Mouse (Mus musculus) lung, embryonic 16.5 days (tissue): ENCODE results near the gene Cdkl3. TPM values are rescaled to one million over a fixed set of nuclear protein-coding genes. Genes with fewer than 3 reads are reported as not detected.

ENCODE experiments used
- ATAC-seq: fragments of 200-750 bp; cut with Nextera tagmentation; 2 replicates; pipeline ENCODE4 v1.8.0; 2017; ENCODE audit warnings: low read depth, mild to moderate bottlenecking, moderate library complexity
- H3K27ac ChIP-seq: fragments of 300-500 bp; sonication (generic); 2 replicates; pipeline ENCODE4 v1.5.1; 2014; ENCODE audit warnings: mild to moderate bottlenecking, control low read depth, low read length
- H3K27me3 ChIP-seq: fragments of 300-500 bp; sonication (generic); 2 replicates; pipeline ENCODE4 v1.6.1; 2014; ENCODE audit warnings: low read depth, low read length, mixed read lengths; ENCODE audit not compliant: control insufficient read depth, insufficient read depth
- H3K36me3 ChIP-seq: fragments of 300-500 bp; sonication (generic); 2 replicates; pipeline ENCODE4 v1.6.1; 2014; ENCODE audit warnings: low read length; ENCODE audit not compliant: control insufficient read depth, insufficient read depth
- H3K4me1 ChIP-seq: fragments of 300-500 bp; sonication (generic); replicated peaks from 2 replicates; pipeline ENCODE4 v1.6.1; 2014; ENCODE audit warnings: low read length, mixed read lengths; ENCODE audit not compliant: control insufficient read depth, insufficient read depth
- H3K4me2 ChIP-seq: fragments of 300-500 bp; sonication (generic); 2 replicates; pipeline ENCODE4 v1.6.1; 2014; ENCODE audit warnings: low read depth, low read length, control low read depth
- H3K4me3 ChIP-seq: fragments of 300-500 bp; sonication (generic); 2 replicates; pipeline ENCODE4 v1.5.1; 2014; ENCODE audit warnings: mild to moderate bottlenecking, low read length, control low read depth
- H3K9ac ChIP-seq: fragments of 300-500 bp; sonication (generic); 2 replicates; pipeline ENCODE4 v1.6.1; 2014; ENCODE audit warnings: low read length, control low read depth
- H3K9me3 ChIP-seq: fragments of 300-500 bp; sonication (generic); 2 replicates; pipeline ENCODE4 v1.6.1; 2016; ENCODE audit warnings: low read length; ENCODE audit not compliant: control insufficient read depth
- WGBS: fragments of 180-500 bp; shearing (Covaris S2); extraction: QIAGEN DNeasy Blood & Tissue Kit; methylation state at CpG from one replicate; pipeline ENCODE4 v1.1.7; 2014; 5-methylcytosine and 5-hydroxymethylcytosine counted together
- polyA plus RNA-seq: library from polyadenylated mRNA; unstranded; fragments of >200 nt; fragmentation: Nextera tagmentation; extraction: Ambion mirVana; gene quantifications from 2 replicates; pipeline ENCODE4 v1.2.1, GENCODE M21; 2015

The Cdkl3 gene
- polyA plus RNA-seq, 1 experiment from 2014 or later: 9.4 TPM

GRCm38 (mm10) chr11:52064398-52064797 lies 60.4 kb downstream of the Cdkl3 start:
- no peaks in the 10 kb centered on the region for H3K36me3 ChIP-seq
- ATAC-seq: no peak
- no peak overlapping the region for H3K4me2 ChIP-seq
- H3K27me3 ChIP-seq: no peaks in the 10 kb centered on the region
- 38% methylated on average over 3 of the region's 3 CpGs for WGBS
- H3K4me3 ChIP-seq: no peak overlapping the region
- no peak overlapping the region for H3K9ac ChIP-seq
- no peaks in the 10 kb centered on the region for H3K4me1 ChIP-seq
- no peaks in the 10 kb centered on the region for H3K9me3 ChIP-seq
- H3K27ac ChIP-seq: no peak overlapping the region

DNA sequence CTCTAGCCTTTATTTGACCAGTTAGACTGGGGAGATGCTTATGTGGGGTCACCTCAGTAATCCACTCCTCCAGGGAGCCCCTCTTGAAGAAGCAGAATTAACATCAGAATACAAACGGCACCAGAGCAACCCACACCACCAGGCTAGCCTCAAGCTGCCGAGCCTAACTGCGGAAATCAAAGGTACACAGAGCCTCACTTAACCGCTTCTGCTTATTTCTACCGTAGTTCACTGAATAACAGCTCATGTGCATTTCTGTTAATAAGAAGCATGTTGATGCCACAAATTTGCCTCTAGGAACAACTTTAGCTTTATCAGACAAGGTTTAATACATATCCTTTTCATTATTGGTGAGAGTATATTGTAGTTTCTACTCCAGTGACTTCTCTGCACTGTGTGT lies 61.8 kb downstream of the Cdkl3 start:
- no peaks in the 10 kb centered on the region for H3K36me3 ChIP-seq
- no peak overlapping the region for H3K4me3 ChIP-seq
- 8% methylated on average over 5 of the region's 5 CpGs for WGBS
- H3K9ac ChIP-seq: no peak overlapping the region
- no peak for ATAC-seq
- no peaks in the 10 kb centered on the region for H3K27me3 ChIP-seq
- H3K4me2 ChIP-seq: no peak overlapping the region; the same call in 1 of the 2 replicates
- H3K27ac ChIP-seq: no peak overlapping the region
- no peaks in the 10 kb centered on the region for H3K9me3 ChIP-seq
- H3K4me1 ChIP-seq: no peaks in the 10 kb centered on the region

DNA sequence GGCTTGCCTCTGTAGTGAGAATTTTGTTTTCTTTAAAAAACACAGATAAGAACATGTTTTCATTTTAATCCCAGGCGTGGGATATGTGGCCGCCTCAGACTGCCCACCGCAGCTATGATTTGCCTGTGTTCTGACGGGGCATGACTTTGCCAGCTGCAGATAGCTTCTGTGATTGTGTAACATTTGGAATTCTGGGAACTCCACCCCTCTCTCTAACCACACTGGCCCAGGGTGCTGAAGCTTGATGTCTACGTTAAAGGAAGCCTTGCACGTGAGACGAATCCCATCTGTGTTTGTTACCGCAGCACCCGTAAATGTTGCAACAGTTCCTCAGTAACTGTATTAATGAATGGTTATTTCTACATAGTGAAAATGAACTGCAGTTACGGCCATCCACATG lies 67.7 kb downstream of the Cdkl3 start:
- Histone ChIP-seq H3K36me3 (no peaks in the 10 kb centered on the region), H3K27ac (no peak overlapping the region), H3K4me1 (no peaks in the 10 kb centered on the region; the same call in 1 of the 2 replicates), H3K9ac (no peak overlapping the region), H3K4me3 (no peak overlapping the region), H3K4me2 (no peak overlapping the region), H3K9me3 (no peaks in the 10 kb centered on the region), H3K27me3 (no peaks in the 10 kb centered on the region)
- WGBS: 49% methylated on average over 10 of the region's 10 CpGs
- peak; percentile 64; the same call in 1 of the 2 replicates for ATAC-seq

- Histone ChIP-seq H3K4me2 (no peak overlapping the region), H3K36me3 (no peaks in the 10 kb centered on the region), H3K9me3 (no peaks in the 10 kb centered on the region), H3K9ac (no peak overlapping the region), H3K27me3 (no peaks in the 10 kb centered on the region), H3K27ac (no peak overlapping the region), H3K4me1 (no peaks in the 10 kb centered on the region; the same call in 1 of the 2 replicates), H3K4me3 (no peak overlapping the region)
- 71% methylated on average over 8 of the region's 8 CpGs for WGBS
- ATAC-seq: no peak
These were observed 69.6 kb downstream of the Cdkl3 start for GRCm38 (mm10) chr11:52073528-52074170.

GRCm38 (mm10) chr11:52074626-52075470 lies 70.8 kb downstream of the Cdkl3 start:
- no peak for ATAC-seq
- no peaks in the 10 kb centered on the region for H3K27me3 ChIP-seq
- no peak overlapping the region for H3K4me2 ChIP-seq
- H3K36me3 ChIP-seq: no peaks in the 10 kb centered on the region
- H3K9ac ChIP-seq: no peak overlapping the region
- no peaks in the 10 kb centered on the region for H3K9me3 ChIP-seq
- WGBS: 50% methylated on average over 14 of the region's 14 CpGs
- no peaks in the 10 kb centered on the region; the same call in 1 of the 2 replicates for H3K4me1 ChIP-seq
- no peak overlapping the region for H3K27ac ChIP-seq
- H3K4me3 ChIP-seq: no peak overlapping the region

DNA sequence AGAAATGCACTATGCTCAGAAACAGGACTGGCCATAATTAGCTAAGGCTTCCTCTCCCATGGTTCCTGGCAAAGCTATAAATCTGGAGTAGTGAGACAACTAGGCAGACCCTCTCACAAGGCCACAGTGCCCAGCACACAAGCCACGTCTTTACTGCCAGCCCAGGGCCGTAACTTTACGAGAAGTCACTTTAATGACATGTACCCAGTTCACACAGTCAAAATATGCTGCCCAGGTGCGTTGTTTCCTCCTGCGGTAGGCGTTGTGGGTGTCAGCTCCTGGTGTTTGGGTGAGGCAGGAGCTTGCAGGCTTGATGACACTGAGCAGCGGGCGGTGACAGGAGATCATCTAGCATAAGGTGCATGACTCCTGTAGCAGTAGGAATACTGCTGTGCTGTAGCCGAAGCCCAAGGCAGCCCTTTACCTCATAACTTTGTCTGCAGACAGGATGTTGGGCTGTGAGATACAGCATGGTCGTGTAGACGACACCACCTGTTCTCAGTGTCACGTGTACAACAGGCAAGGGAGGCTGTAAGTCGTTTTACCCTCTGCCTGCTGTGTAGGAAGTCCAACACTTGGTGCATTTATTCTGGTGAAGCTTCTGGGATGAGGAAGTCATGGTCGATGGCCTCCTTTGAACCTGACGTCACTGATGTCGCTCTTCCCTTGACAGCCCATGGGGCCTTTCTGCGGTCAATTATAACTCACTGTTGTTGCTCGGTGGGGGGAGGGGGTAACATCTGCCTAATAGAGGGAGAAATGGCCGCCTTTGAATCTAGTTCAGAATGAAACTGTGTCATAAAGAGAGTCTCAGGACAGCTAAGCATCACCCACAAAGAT lies 72.0 kb downstream of the Cdkl3 start:
- H3K27ac ChIP-seq: no peak overlapping the region
- no peaks in the 10 kb centered on the region; the same call in none of the 2 replicates for H3K4me1 ChIP-seq
- no peak overlapping the region for H3K9ac ChIP-seq
- H3K9me3 ChIP-seq: no peaks in the 10 kb centered on the region
- 64% methylated on average over 19 of the region's 19 CpGs for WGBS
- H3K36me3 ChIP-seq: no peaks in the 10 kb centered on the region
- H3K4me3 ChIP-seq: no peak overlapping the region
- no peak for ATAC-seq
- no peak overlapping the region for H3K4me2 ChIP-seq
- no peaks in the 10 kb centered on the region for H3K27me3 ChIP-seq

DNA sequence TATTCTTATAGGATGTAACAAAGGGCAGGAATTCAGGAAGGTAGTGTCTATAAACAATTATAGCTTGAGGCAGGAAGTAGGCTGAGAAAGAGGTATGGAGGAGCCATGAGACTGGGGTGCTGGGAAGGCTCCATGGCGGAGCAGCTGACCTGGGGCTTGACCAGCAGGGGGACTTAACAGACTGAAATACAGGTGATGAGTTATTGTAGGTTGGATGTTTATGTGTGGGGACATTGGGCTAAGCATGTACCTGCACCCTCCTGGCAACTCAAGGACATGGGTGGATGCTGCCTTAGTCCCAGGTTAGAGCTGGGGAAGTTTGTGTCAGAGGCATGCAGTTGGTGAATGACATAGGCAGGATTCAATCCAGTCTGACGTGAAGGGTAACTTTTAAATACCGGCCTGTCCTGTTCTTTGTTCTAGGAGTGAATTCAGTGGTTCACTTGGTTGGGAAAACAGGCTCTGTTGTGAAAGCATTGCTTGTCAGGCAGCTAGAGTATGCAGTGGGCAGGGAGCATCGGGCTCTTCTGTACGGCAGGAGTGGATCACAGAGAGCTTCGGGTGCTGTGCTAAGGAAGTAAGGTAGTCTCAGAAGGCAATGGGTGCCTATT lies 72.8 kb downstream of the Cdkl3 start:
- Histone ChIP-seq H3K9me3 (no peaks in the 10 kb centered on the region), H3K4me1 (no peaks in the 10 kb centered on the region; the same call in none of the 2 replicates), H3K36me3 (no peaks in the 10 kb centered on the region), H3K4me3 (no peak overlapping the region), H3K9ac (no peak overlapping the region), H3K27me3 (no peaks in the 10 kb centered on the region), H3K27ac (peak overlapping the region; percentile 2), H3K4me2 (no peak overlapping the region)
- WGBS: 63% methylated on average over 6 of the region's 6 CpGs
- ATAC-seq: no peak

DNA sequence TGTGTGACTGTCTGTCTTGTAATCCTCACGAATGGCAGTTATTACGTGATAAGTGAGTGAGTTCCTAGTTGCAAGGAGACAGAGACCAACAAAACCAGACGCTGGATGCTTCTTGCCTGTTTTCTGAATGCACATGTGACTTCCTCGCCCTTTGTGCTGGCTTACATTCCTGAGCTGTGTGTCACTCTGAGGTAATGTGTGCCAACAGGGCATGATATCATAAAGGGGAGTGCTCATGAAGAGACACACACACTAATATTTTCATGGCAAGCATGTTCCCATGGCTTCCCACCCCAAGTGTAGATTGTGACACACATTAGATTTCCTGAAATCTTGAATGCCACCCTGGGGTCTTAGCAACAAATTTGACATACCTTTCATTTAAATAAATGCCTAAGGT lies 73.9 kb downstream of the Cdkl3 start:
- Histone ChIP-seq H3K4me1 (no peaks in the 10 kb centered on the region; the same call in none of the 2 replicates), H3K9me3 (no peaks in the 10 kb centered on the region), H3K36me3 (no peaks in the 10 kb centered on the region), H3K9ac (no peak overlapping the region), H3K4me2 (no peak overlapping the region), H3K27me3 (no peaks in the 10 kb centered on the region), H3K27ac (no peak overlapping the region), H3K4me3 (no peak overlapping the region)
- WGBS: 56% methylated on average over 4 of the region's 4 CpGs
- ATAC-seq: no peak
